Comparison of ENCODE assay signal across 8 mouse cellular contexts in the genomic region with DNA sequence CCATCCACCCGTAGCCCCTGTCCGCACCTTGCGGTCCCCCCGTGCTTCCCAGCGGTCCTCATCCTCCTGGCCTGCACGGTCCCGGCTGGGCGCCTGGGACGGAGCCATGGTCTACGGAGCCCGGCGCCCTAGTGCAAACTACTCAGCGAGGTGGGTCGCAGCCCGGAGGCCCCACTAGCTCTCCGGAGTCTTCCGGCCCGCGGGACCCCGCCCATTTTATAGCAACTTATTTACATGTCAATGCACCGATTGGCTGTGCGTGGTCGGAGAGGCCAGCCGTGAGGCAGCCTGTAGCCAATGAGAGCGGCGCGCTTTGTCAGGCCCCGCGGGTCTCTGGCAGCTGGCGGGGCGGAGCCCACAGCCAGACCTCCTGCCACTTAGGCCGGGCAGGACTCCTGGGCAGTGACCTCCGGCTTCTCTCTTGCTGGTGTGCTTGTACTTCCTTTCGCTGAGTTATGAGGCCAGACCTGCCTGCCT. TPM values are rescaled to one million over a fixed set of nuclear protein-coding genes. Genes with fewer than 3 reads are reported as not detected.
DNase-seq lines count a peak whose midpoint lies in the region; ATAC-seq and TF ChIP-seq lines count a peak whose summit lies in the region.

No protein-coding gene starts in this region.

- no peak for TF ChIP-seq EP300 in lung, postnatal 0 days (IDR thresholded peaks at IDR 0.05)

- TF ChIP-seq CTCF in lung, postnatal 0 days (IDR thresholded peaks at IDR 0.05): no peak

- no peaks in the 10 kb centered on the region for H3K36me3 ChIP-seq in hindbrain, embryonic 11.5 days (ENCODE audit: control insufficient read depth, insufficient read depth, low read length)
- peaks cover 17% of the 10 kb centered on the region; the same call in 1 of the 2 replicates for H3K36me3 ChIP-seq in lung, postnatal 0 days (ENCODE audit: insufficient read depth, low read length)

- no peaks in the 10 kb centered on the region for H3K27me3 ChIP-seq in hindbrain, embryonic 11.5 days (ENCODE audit: control insufficient read depth, insufficient read depth, low read length)
- H3K27me3 ChIP-seq in lung, postnatal 0 days (replicated peaks; ENCODE audit: insufficient read depth, low read length): no peaks in the 10 kb centered on the region

- peaks cover 13% of the 10 kb centered on the region for H3K4me1 ChIP-seq in hindbrain, embryonic 11.5 days (replicated peaks; ENCODE audit: control insufficient read depth, insufficient read depth, low read length)
- H3K4me1 ChIP-seq in lung, postnatal 0 days (ENCODE audit: insufficient read depth, low read depth, low read length): peaks cover 20% of the 10 kb centered on the region; the same call in 1 of the 2 replicates

- H3K4me2 ChIP-seq in hindbrain, embryonic 11.5 days (replicated peaks; ENCODE audit: low read depth, low read length): peak overlapping the region; percentile 96
- H3K4me2 ChIP-seq in lung, postnatal 0 days (replicated peaks; ENCODE audit: low read depth, low read length): peak overlapping the region; percentile 94

- WGBS in hindbrain, embryonic 11.5 days: 0% methylated on average over 34 of the region's 34 CpGs
- WGBS in lung, postnatal 0 days: under 1% methylated on average over 31 of the region's 34 CpGs

- peak; percentile 96 for DNase-seq in NIH3T3 (ENCODE audit: low read depth)
- peak; percentile 96 for DNase-seq in cerebellum, adult 9-11 months
- peak; percentile 86 to 91 for DNase-seq in frontal cortex, adult 2 months (ENCODE audit: extremely low spot score in 1 of 2, low spot score in 1 of 2)
- DNase-seq in hindbrain, embryonic 11.5 days (ENCODE audit: low spot score): peak; percentile 94
- peak; percentile 85 to 90 for DNase-seq in layer of hippocampus, postnatal 10 days (ENCODE audit: low spot score in 2 of 2)
- DNase-seq in lung, postnatal 0 days (ENCODE audit: low spot score): peak; percentile 99
- DNase-seq in ovary, postnatal 10 days (ENCODE audit: low spot score): peak; percentile 68
- peak; percentile 97 for DNase-seq in thymus, postnatal 0 days (ENCODE audit: low spot score)

- H3K9me3 ChIP-seq in hindbrain, embryonic 11.5 days (ENCODE audit: control insufficient read depth, low read length): no peaks in the 10 kb centered on the region
- H3K9me3 ChIP-seq in lung, postnatal 0 days (ENCODE audit: low read length): no peaks in the 10 kb centered on the region

- peak overlapping the region; percentile 88 for H3K9ac ChIP-seq in hindbrain, embryonic 11.5 days (ENCODE audit: low read depth, low read length)
- peak overlapping the region; percentile 63 for H3K9ac ChIP-seq in lung, postnatal 0 days (replicated peaks; ENCODE audit: low read depth)

- peak overlapping the region; percentile 97 for H3K27ac ChIP-seq in hindbrain, embryonic 11.5 days (ENCODE audit: low read depth, low read length)
- H3K27ac ChIP-seq in lung, postnatal 0 days (ENCODE audit: low read length): peak overlapping the region; percentile 85

- peak overlapping the region; percentile 75 for H3K4me3 ChIP-seq in hindbrain, embryonic 11.5 days (ENCODE audit: low read depth, low read length)
- peak overlapping the region; percentile 64 for H3K4me3 ChIP-seq in lung, postnatal 0 days (ENCODE audit: low read depth, low read length)

- ATAC-seq in hindbrain, embryonic 11.5 days (ENCODE audit: low FRiP score): peak; percentile 91
- ATAC-seq in lung, postnatal 0 days: peak; percentile 98

RNA-seq across cellular contexts. Expression of gene Hes6, which starts 0.8 kb away (rescaled TPM):
- 20.7 and 25.9 TPM in 2 replicates for polyA plus RNA-seq in frontal cortex, adult 2 months (2012; rRNA removed)
- 288 and 318 TPM in 2 replicates for polyA plus RNA-seq in hindbrain, embryonic 11.5 days (2014; fragmentation: Nextera tagmentation; extraction: Ambion mirVana)
- total RNA-seq in layer of hippocampus, postnatal 10 days (2021): 10 to 100 TPM; 31.4 to 36.0 TPM
- polyA plus RNA-seq in lung, postnatal 0 days (2015; fragmentation: Nextera tagmentation; extraction: Ambion mirVana): 63.7 and 75.1 TPM in 2 replicates
- 216 and 236 TPM in 2 replicates for polyA plus RNA-seq in thymus, postnatal 0 days (2015; fragmentation: Nextera tagmentation; extraction: Ambion mirVana)

RNA-seq across cellular contexts. Expression of gene Ilkap, which starts 14.5 kb away (rescaled TPM):
- polyA plus RNA-seq in frontal cortex, adult 2 months (2012; rRNA removed): 92.2 and 97.3 TPM in 2 replicates
- 172 TPM in 2 replicates for polyA plus RNA-seq in hindbrain, embryonic 11.5 days (2014; fragmentation: Nextera tagmentation; extraction: Ambion mirVana)
- total RNA-seq in layer of hippocampus, postnatal 10 days (2021): 10 to 100 TPM; 60.1 to 78.9 TPM
- polyA plus RNA-seq in lung, postnatal 0 days (2015; fragmentation: Nextera tagmentation; extraction: Ambion mirVana): 90.5 and 94.0 TPM in 2 replicates
- polyA plus RNA-seq in thymus, postnatal 0 days (2015; fragmentation: Nextera tagmentation; extraction: Ambion mirVana): 129 and 133 TPM in 2 replicates

RNA-seq across cellular contexts. Expression of gene Per2, which starts 46.1 kb away (rescaled TPM):
- polyA plus RNA-seq in frontal cortex, adult 2 months (2012; rRNA removed): 18.6 and 19.4 TPM in 2 replicates
- polyA plus RNA-seq in hindbrain, embryonic 11.5 days (2014; fragmentation: Nextera tagmentation; extraction: Ambion mirVana): 1.7 and 2.8 TPM in 2 replicates
- total RNA-seq in layer of hippocampus, postnatal 10 days (2021): 10 to 100 TPM; 16.1 to 18.6 TPM
- 6.3 and 7.3 TPM in 2 replicates for polyA plus RNA-seq in lung, postnatal 0 days (2015; fragmentation: Nextera tagmentation; extraction: Ambion mirVana)
- 0.95 and 1.1 TPM in 2 replicates for polyA plus RNA-seq in thymus, postnatal 0 days (2015; fragmentation: Nextera tagmentation; extraction: Ambion mirVana)

RNA-seq across cellular contexts. Expression of gene Erfe, which starts 46.8 kb away (rescaled TPM):
- polyA plus RNA-seq in frontal cortex, adult 2 months (2012; rRNA removed): 0.72 and 1.4 TPM in 2 replicates
- 0.68 and 1.0 TPM in 2 replicates for polyA plus RNA-seq in hindbrain, embryonic 11.5 days (2014; fragmentation: Nextera tagmentation; extraction: Ambion mirVana)
- total RNA-seq in layer of hippocampus, postnatal 10 days (2021): under 1 TPM; 0.18 to 0.57 TPM
- polyA plus RNA-seq in lung, postnatal 0 days (2015; fragmentation: Nextera tagmentation; extraction: Ambion mirVana): 0.47 and 0.71 TPM in 2 replicates
- 1.1 and 1.3 TPM in 2 replicates for polyA plus RNA-seq in thymus, postnatal 0 days (2015; fragmentation: Nextera tagmentation; extraction: Ambion mirVana)

Comparison
In these comparisons a context has a peak if more than half of its experiments do, and no peak if none do; other contexts are left out.
1. Peak in every context shown above with its lines: DNase-seq, ATAC-seq, H3K4me3 ChIP-seq and H3K27ac ChIP-seq.